Mouse (Mus musculus) embryonic facial prominence, embryonic 10.5 days (tissue): ENCODE measurements around the gene Tm4sf20. TPM values are rescaled to one million over a fixed set of nuclear protein-coding genes. Genes with fewer than 3 reads are reported as not detected.

Experiments
- DNase-seq: peaks from one replicate; pipeline ENCODE4 v3.0.0-alpha.2; 2017; ENCODE audit warnings: low spot score
- H3K27ac ChIP-seq: fragments of 300-500 bp; sonication (generic); replicated peaks from 2 replicates; pipeline ENCODE4 v1.5.1; 2016; ENCODE audit warnings: mild to moderate bottlenecking
- H3K27me3 ChIP-seq: fragments of 300-500 bp; sonication (generic); replicated peaks from 2 replicates; pipeline ENCODE4 v1.6.1; 2016; ENCODE audit warnings: low read depth, mild to moderate bottlenecking; ENCODE audit not compliant: poor library complexity, severe bottlenecking
- H3K36me3 ChIP-seq: fragments of 300-500 bp; sonication (generic); replicated peaks from 2 replicates; pipeline ENCODE4 v1.6.1; 2016; ENCODE audit warnings: mild to moderate bottlenecking, moderate library complexity
- H3K4me1 ChIP-seq: fragments of 300-500 bp; sonication (generic); 2 replicates; pipeline ENCODE4 v1.6.1; 2016
- H3K4me3 ChIP-seq: fragments of 300-500 bp; sonication (generic); 2 replicates; pipeline ENCODE4 v1.5.1; 2016; ENCODE audit warnings: mild to moderate bottlenecking, moderate library complexity
- H3K9me3 ChIP-seq: fragments of 300-500 bp; sonication (generic); 2 replicates; pipeline ENCODE4 v1.6.1; 2016; ENCODE audit warnings: mild to moderate bottlenecking
- WGBS: fragments of 180-500 bp; shearing (Covaris S2); methylation state at CpG from one replicate; pipeline ENCODE4 v1.1.7; 2016; 5-methylcytosine and 5-hydroxymethylcytosine counted together
- polyA plus RNA-seq: library from polyadenylated mRNA; unstranded; fragments of >200 nt; fragmentation: Nextera tagmentation; extraction: Ambion mirVana; gene quantifications from 2 replicates; pipeline ENCODE4 v1.2.1, GENCODE M21; 2016

Gene Tm4sf20
- polyA plus RNA-seq, 1 experiment from 2014 or later = 0.25 TPM

GRCm38 (mm10) chr1:82772428-82772827, 4.2 kb upstream of the Tm4sf20 start:
- Histone ChIP-seq H3K27ac (no peak overlapping the region), H3K27me3 (no peaks in the 10 kb centered on the region), H3K36me3 (no peaks in the 10 kb centered on the region; the same call in 1 of the 2 replicates), H3K4me1 (no peaks in the 10 kb centered on the region), H3K4me3 (no peak overlapping the region), H3K9me3 (no peaks in the 10 kb centered on the region)
- DNase-seq = no peak
- WGBS = 83% methylated on average over 4 of the region's 4 CpGs

DNA sequence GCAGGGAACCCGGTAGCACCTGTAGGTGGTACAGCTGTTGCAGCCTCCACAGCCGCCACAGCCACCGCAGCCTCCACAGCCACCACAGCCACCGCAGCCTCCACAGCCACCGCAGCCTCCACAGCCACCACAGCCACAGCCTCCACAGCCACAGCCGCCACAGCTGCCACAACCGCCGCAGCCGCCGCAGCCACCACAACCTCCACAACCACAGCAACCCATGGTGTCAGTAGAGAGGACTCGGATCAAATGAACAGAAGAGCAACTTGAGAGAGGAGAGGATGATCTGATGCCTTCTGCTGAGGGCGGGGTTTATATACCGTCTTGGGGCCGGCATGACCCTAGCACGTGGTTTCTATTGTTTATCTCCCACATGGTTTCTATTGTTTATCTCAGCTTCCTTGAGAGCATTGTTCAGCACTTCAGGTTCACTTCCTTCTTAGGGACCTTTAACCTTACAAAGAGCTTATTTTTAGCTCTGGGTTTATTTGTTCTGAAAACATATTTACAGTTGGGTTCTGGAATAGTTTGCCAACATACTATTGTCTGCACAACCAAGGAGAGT, 2.8 kb upstream of the Tm4sf20 start, which contains the start of gene Gm47791:
TSS of gene Gm47791 (minus strand) at position 222 of the 565 bp plus-strand sequence.
- no peaks in the 10 kb centered on the region for H3K4me1 ChIP-seq
- H3K27me3 ChIP-seq = no peaks in the 10 kb centered on the region
- H3K9me3 ChIP-seq = no peaks in the 10 kb centered on the region
- H3K27ac ChIP-seq = no peak within 1 kb of the TSS
- WGBS = 91% methylated on average over 15 of the region's 15 CpGs
- no peak for DNase-seq
- no peak within 1 kb of the TSS for H3K4me3 ChIP-seq
- no peaks in the 10 kb centered on the region; the same call in 1 of the 2 replicates for H3K36me3 ChIP-seq

- Histone ChIP-seq H3K4me3 (no peak overlapping the region), H3K9me3 (no peaks in the 10 kb centered on the region), H3K27ac (no peak overlapping the region), H3K36me3 (peaks cover 15% of the 10 kb centered on the region), H3K27me3 (no peaks in the 10 kb centered on the region), H3K4me1 (no peaks in the 10 kb centered on the region)
- no peak for DNase-seq
- 85% methylated on average over 4 of the region's 4 CpGs for WGBS
Measured at GRCm38 (mm10) chr1:82766641-82767040, 1.6 kb downstream of the Tm4sf20 start.

DNA sequence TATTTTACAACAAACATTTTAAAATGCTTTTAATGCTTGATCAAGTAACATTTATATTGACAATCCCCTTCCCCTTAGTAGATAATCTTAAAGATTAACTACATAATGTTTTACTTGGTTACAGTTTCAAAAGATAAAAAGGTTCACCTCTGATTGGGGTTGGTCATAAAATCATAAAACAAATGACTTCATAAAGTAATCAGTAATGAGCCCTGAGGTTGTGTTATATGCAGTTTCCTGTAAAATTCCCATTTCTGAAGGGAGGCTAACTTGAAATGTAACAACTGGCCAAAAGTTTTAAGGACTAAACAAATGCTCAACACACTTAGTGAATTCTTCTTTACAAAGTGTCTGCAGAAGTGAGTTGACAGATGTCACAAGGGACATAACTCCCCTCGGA, 2.0 kb downstream of the Tm4sf20 start:
- H3K27ac ChIP-seq = no peak overlapping the region
- no peak for DNase-seq
- no peaks in the 10 kb centered on the region for H3K27me3 ChIP-seq
- H3K4me3 ChIP-seq = no peak overlapping the region
- 73% methylated on average over 1 of the region's 1 CpGs for WGBS
- peaks cover 15% of the 10 kb centered on the region for H3K36me3 ChIP-seq
- H3K4me1 ChIP-seq = no peaks in the 10 kb centered on the region
- no peaks in the 10 kb centered on the region for H3K9me3 ChIP-seq

- Histone ChIP-seq H3K27me3 (no peaks in the 10 kb centered on the region), H3K36me3 (peaks cover 28% of the 10 kb centered on the region), H3K27ac (no peak overlapping the region), H3K4me3 (no peak overlapping the region), H3K4me1 (no peaks in the 10 kb centered on the region), H3K9me3 (no peaks in the 10 kb centered on the region)
- no peak for DNase-seq
- 81% methylated on average over 1 of the region's 1 CpGs for WGBS
Measured at GRCm38 (mm10) chr1:82762274-82762673, 6.0 kb downstream of the Tm4sf20 start.

DNA sequence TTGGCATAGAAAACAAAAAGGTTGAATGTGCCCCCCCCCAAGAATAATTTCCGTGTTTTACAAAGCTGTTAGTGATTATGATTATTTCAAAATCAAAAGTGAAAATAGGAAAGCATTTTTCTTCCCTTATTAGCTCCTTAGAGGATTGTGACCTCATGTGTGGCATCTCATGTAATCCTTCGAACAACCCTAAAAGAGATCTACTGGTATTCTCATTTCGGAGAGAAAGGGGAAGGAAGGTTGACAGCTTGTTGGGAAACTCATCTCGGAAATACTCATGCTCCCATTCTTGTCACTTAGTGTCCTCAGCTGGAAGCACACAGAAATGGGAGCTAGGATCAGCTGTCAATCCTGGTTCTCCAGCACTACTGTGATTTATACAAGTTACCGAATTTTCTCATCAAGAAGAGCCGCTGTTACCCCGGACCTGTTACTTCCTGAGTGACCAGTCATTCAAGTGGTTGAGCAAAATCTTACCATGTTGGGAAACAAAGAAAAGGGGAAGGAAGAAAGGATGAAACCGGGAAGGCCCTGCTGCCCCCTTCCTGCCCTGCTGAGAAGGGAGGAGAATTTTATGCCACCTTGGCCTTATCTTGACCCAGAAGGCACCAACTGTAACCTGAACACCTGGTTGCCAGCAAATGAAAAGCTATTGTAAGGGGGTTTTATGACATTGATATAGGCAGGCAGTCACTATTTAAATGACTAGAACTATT, 6.6 kb downstream of the Tm4sf20 start:
- H3K36me3 ChIP-seq = peaks cover 32% of the 10 kb centered on the region
- no peaks in the 10 kb centered on the region for H3K4me1 ChIP-seq
- no peak overlapping the region for H3K4me3 ChIP-seq
- WGBS = 92% methylated on average over 8 of the region's 8 CpGs
- no peaks in the 10 kb centered on the region for H3K9me3 ChIP-seq
- H3K27me3 ChIP-seq = no peaks in the 10 kb centered on the region
- H3K27ac ChIP-seq = no peak overlapping the region
- DNase-seq = no peak

DNA sequence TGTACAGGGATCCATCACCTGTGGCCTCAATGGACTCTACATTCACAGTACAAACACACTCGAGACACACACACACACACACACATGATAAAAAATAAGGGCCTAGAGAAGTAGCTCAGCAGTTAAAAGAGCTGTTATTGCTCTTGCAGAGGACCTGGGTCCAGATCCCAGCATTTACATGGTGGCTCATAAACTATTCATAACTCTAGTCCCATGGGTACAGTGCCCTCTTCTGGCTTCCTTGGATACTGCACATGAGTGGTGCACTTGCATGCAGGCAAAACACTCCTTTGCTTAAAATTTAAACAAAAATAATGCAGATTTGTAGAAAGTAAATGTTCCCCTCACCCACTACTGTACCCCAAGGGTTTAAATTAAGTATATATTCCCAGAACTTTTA, 8.7 kb downstream of the Tm4sf20 start:
- Histone ChIP-seq H3K9me3 (no peaks in the 10 kb centered on the region), H3K36me3 (peaks cover 51% of the 10 kb centered on the region), H3K4me3 (no peak overlapping the region), H3K27me3 (no peaks in the 10 kb centered on the region), H3K27ac (no peak overlapping the region), H3K4me1 (no peaks in the 10 kb centered on the region)
- 91% methylated on average over 1 of the region's 1 CpGs for WGBS
- no peak for DNase-seq

GRCm38 (mm10) chr1:82747714-82748452, 20.4 kb downstream of the Tm4sf20 start:
- no peak overlapping the region for H3K27ac ChIP-seq
- 92% methylated on average over 2 of the region's 2 CpGs for WGBS
- H3K4me3 ChIP-seq = no peak overlapping the region
- no peaks in the 10 kb centered on the region for H3K9me3 ChIP-seq
- peaks cover 41% of the 10 kb centered on the region for H3K36me3 ChIP-seq
- H3K27me3 ChIP-seq = no peaks in the 10 kb centered on the region
- DNase-seq = no peak
- H3K4me1 ChIP-seq = no peaks in the 10 kb centered on the region

DNA sequence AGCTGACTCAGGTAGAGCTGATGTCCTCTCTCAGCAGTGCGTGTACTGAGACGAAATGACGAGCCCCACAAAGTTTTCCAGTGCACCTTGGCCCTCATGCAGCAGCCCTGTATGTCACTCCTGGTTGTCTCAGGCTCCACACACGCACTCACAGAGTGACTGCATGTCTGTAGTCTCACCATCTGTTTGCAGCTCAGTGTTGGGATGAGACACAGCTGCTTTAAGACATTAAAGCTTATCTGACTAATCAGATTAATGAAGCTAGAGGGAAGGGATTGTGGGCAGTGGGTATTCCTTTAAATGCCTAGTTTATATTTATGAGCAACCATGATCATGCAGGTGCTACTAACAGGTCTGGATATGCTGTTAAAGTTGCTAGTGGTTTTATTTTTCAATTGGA, 21.9 kb downstream of the Tm4sf20 start:
- Histone ChIP-seq H3K4me3 (no peak overlapping the region), H3K27me3 (no peaks in the 10 kb centered on the region), H3K27ac (no peak overlapping the region), H3K4me1 (no peaks in the 10 kb centered on the region), H3K36me3 (peaks cover 44% of the 10 kb centered on the region), H3K9me3 (no peaks in the 10 kb centered on the region)
- 74% methylated on average over 4 of the region's 4 CpGs for WGBS
- no peak for DNase-seq

DNA sequence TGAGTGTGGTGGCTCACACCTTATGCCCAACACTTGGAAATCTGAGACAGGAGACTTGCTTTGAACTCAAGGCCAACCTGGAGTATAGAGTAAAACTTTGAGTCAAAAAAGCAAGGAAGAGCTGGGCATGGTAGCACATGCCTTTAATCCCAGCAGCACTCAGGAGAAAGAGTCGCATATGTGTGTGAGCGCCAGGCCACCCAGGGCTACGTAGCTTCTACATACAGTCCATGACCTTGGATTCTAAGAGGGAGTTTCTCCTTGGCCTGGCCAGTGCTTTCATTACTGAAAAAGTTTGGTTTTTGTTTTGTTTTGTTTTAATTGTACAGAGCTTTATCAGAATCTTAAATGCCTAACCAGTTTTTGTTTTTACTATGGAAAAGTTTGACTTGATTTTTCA, 24.3 kb downstream of the Tm4sf20 start:
- H3K27me3 ChIP-seq = no peaks in the 10 kb centered on the region
- no peak overlapping the region for H3K4me3 ChIP-seq
- H3K4me1 ChIP-seq = no peaks in the 10 kb centered on the region
- DNase-seq = no peak
- WGBS = 95% methylated on average over 3 of the region's 3 CpGs
- no peak overlapping the region for H3K27ac ChIP-seq
- H3K9me3 ChIP-seq = no peaks in the 10 kb centered on the region
- peaks cover 45% of the 10 kb centered on the region for H3K36me3 ChIP-seq

DNA sequence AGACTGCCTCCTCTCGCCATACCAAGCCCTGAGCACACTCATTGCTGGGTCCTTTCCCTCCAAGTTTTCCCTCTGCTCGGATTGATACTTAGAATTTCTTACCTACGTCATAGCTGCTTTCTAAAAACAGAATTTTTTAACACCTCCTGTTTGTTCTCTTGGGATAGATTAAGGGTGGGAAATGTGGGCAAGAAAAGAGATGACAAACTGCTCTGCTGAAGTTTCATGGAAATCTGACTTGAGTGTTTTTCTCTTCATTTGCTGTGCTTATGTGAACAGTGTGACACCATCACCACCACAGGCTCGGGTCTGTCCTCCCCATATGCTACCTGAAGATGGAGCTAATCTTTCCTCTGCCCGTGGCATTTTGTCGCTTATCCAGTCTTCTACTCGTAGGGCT, 26.7 kb downstream of the Tm4sf20 start:
- H3K27ac ChIP-seq = no peak overlapping the region
- peaks cover 55% of the 10 kb centered on the region for H3K36me3 ChIP-seq

GRCm38 (mm10) chr1:82738066-82738465, 30.2 kb downstream of the Tm4sf20 start:
- H3K4me1 ChIP-seq = no peaks in the 10 kb centered on the region
- H3K36me3 ChIP-seq = peaks cover 82% of the 10 kb centered on the region
- no peak overlapping the region for H3K27ac ChIP-seq
- H3K27me3 ChIP-seq = no peaks in the 10 kb centered on the region
- no peak for DNase-seq
- 94% methylated on average over 1 of the region's 1 CpGs for WGBS
- no peak overlapping the region for H3K4me3 ChIP-seq
- H3K9me3 ChIP-seq = no peaks in the 10 kb centered on the region

More for the DNA sequence above, 26.7 kb downstream of the Tm4sf20 start:
- Histone ChIP-seq H3K4me1 (no peaks in the 10 kb centered on the region), H3K27me3 (no peaks in the 10 kb centered on the region), H3K4me3 (no peak overlapping the region), H3K9me3 (no peaks in the 10 kb centered on the region)
- WGBS = 90% methylated on average over 7 of the region's 7 CpGs
- DNase-seq = no peak

GRCm38 (mm10) chr1:82733357-82733756, 34.9 kb downstream of the Tm4sf20 start:
- Histone ChIP-seq H3K36me3 (peaks cover 99% of the 10 kb centered on the region), H3K4me3 (no peak overlapping the region), H3K27me3 (no peaks in the 10 kb centered on the region), H3K4me1 (no peaks in the 10 kb centered on the region), H3K27ac (no peak overlapping the region), H3K9me3 (no peaks in the 10 kb centered on the region)
- WGBS = 91% methylated on average over 1 of the region's 1 CpGs
- no peak for DNase-seq
